Mouse (Mus musculus) ES-Bruce4 (cell line): Measurements from ENCODE around the gene Krt32. TPM values are rescaled to one million over a fixed set of nuclear protein-coding genes. Genes with fewer than 3 reads are reported as not detected.

Source experiments
- H3K27ac ChIP-seq: 2 replicates; pipeline ENCODE4 v1.5.1; 2012; ENCODE audit warnings: low read length, inconsistent platforms; ENCODE audit not compliant: insufficient read depth
- H3K27me3 ChIP-seq: 2 replicates; pipeline ENCODE4 v1.6.1; 2012; ENCODE audit warnings: mild to moderate bottlenecking, low read length, inconsistent platforms; ENCODE audit not compliant: control insufficient read depth, poor library complexity, insufficient read depth, severe bottlenecking
- H3K36me3 ChIP-seq: 2 replicates; pipeline ENCODE4 v1.6.1; 2012; ENCODE audit warnings: inconsistent platforms, mild to moderate bottlenecking, low read length, moderate library complexity; ENCODE audit not compliant: control insufficient read depth, poor library complexity, insufficient read depth, severe bottlenecking
- H3K4me1 ChIP-seq: one replicate; pipeline ENCODE4 v1.8.1; 2011; ENCODE audit warnings: low read length; ENCODE audit not compliant: control insufficient read depth, insufficient read depth
- H3K4me3 ChIP-seq: 2 replicates; pipeline ENCODE4 v1.5.1; 2011; ENCODE audit warnings: low read depth, mild to moderate bottlenecking, low read length
- H3K9ac ChIP-seq: 2 replicates; pipeline ENCODE4 v1.6.1; 2012; ENCODE audit warnings: low read depth, mild to moderate bottlenecking, inconsistent platforms; ENCODE audit not compliant: poor library complexity, severe bottlenecking
- H3K9me3 ChIP-seq: replicated peaks from 2 replicates; pipeline ENCODE4 v1.6.1; 2012; ENCODE audit warnings: mild to moderate bottlenecking, low read length, inconsistent platforms; ENCODE audit not compliant: control insufficient read depth, poor library complexity, insufficient read depth, severe bottlenecking
- CTCF ChIP-seq: IDR thresholded peaks from one replicate; pipeline ENCODE4 v1.8.1; 2011; ENCODE audit warnings: low read depth, low read length
- EP300 ChIP-seq: IDR thresholded peaks from 2 replicates; pipeline ENCODE4 v1.6.1; 2011; ENCODE audit warnings: low read depth, low read length; ENCODE audit not compliant: insufficient read depth
- POLR2A ChIP-seq: IDR thresholded peaks from one replicate; pipeline ENCODE4 v1.8.1; 2011; ENCODE audit warnings: low read length; ENCODE audit not compliant: insufficient read depth
- polyA plus RNA-seq: library from polyadenylated mRNA; stranded (reverse); fragments of >200 nt; gene quantifications from 2 replicates; pipeline ENCODE4 v1.2.4, GENCODE M21; 2011; ENCODE audit warnings: low read depth; ENCODE audit not compliant: missing spikeins, insufficient read depth, insufficient read length

Krt32 gene
- polyA plus RNA-seq, 1 experiment: not detected

DNA sequence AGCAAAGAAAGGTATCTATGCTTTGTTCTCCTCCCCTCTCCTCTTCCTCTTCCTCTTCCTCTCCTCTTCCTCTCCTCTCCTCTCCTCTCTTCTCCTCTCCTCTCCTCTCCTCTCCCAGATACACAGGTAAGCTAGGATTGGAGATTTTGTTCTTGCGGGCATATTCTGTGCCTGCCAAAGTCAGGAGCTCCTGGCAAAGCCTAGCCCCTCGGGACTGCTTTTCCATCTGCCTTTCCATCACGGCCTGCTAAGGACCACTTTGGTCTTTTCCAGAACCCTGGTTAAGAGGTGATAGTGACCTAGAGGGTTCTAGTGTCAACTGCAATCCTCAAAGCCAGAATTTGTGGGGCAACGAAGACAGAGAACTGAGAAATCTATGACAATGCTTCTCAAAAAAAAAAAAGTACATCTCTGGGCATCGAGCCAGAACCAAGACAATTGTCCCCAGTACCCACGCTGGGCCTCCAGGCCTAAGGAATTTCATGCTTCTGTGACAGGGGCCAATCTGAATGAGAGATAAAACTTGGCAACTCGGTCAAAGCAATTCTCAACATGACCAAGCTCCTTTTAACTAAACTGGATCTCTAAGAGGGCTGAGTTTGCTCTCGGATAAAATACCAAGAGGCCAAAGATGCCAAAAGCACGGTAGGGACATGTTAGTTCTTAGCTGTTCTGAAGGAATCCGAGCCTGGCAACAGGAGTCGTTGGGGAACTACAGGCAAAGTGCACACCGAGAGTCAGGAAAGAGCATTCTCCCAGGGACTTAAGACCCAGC, 21.6 kb downstream of the Krt32 start:
- no peaks in the 10 kb centered on the region for H3K4me1 ChIP-seq
- H3K27me3 ChIP-seq: no peaks in the 10 kb centered on the region
- H3K4me3 ChIP-seq: no peak overlapping the region
- no peak overlapping the region for H3K27ac ChIP-seq
- no peak overlapping the region for H3K9ac ChIP-seq
- H3K36me3 ChIP-seq: no peaks in the 10 kb centered on the region
- TF ChIP-seq CTCF (no peak), EP300 (no peak), POLR2A (no peak)
- H3K9me3 ChIP-seq: no peaks in the 10 kb centered on the region

DNA sequence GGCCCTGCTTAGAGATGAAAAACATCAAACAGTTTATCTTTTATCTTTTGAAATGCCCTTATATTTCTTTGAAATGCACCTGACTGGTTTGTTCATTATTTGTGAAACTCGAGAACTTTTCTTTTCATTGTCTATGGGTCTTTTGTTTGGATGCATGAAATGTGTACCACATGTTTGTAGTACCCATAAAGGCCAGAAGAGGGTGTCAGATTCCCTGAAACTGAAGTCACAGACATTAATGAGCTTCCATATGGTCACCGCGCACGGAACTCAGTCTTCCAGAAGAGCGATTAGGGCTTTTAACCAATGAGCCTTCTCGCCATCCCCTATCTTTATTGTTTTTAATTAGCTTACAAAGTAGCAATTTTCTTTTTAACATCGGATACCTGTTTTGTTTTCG, 29.2 kb downstream of the Krt32 start:
- Histone ChIP-seq H3K9ac (no peak overlapping the region), H3K4me1 (no peaks in the 10 kb centered on the region), H3K9me3 (no peaks in the 10 kb centered on the region), H3K36me3 (no peaks in the 10 kb centered on the region), H3K27me3 (0 out of 2 replicates have a peak, but pooled peaks cover 1% of the 10 kb centered on the region), H3K27ac (no peak overlapping the region), H3K4me3 (no peak overlapping the region)
- TF ChIP-seq CTCF: peak; percentile 5
- TF ChIP-seq POLR2A: no peak

DNA sequence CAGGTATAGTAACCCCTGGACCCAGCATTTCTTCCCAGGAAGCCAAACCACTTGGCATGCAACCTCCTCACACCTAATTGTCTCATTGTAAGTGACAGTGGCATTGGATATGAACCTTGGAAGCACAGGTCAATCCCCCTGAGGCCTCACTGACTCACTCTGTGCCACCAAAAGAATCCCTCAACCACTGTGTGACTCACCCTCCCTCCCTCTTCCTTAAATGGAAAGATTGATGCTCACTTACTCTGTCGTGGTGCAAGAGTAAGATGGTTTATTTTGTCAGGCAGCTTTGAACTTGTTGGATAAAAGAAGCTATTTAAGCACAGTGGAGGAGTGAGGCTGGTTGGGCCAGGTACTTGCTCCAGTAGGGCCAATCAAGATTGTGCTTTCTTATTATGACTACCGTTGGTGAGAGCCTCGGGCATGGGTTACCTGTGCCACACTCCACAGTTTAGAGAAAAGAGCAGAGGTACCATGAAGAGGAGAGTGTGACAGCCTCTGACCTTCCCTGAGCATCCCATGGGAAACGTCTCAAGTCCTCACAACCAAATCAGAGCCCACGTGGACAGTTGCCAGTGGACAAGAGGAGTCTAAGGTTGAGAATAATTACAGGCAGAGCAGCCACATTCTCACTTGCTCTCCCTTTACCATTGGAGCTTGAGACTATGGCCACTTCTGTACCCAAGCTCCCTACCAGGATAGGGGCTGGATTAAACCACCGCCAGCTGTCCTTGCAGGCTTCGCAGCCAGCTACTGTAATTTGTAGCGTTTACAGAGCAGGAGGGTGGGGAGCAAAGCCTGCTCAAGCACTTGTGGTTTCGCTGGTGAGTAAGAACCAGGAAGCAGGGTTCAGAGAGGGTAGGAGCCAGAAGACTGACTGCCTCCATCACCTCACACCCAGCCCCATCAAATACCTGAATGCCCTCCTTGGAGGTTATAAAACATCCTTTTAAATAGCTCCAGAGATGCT, 32.1 kb downstream of the Krt32 start:
- H3K36me3 ChIP-seq: no peaks in the 10 kb centered on the region
- H3K27me3 ChIP-seq: 0 out of 2 replicates have a peak, but pooled peaks cover 1% of the 10 kb centered on the region
- H3K9me3 ChIP-seq: no peaks in the 10 kb centered on the region
- H3K27ac ChIP-seq: no peak overlapping the region
- H3K9ac ChIP-seq: no peak overlapping the region
- no peaks in the 10 kb centered on the region for H3K4me1 ChIP-seq
- no peak for TF ChIP-seq POLR2A
- no peak for TF ChIP-seq EP300
- no peak for TF ChIP-seq CTCF
- H3K4me3 ChIP-seq: no peak overlapping the region

DNA sequence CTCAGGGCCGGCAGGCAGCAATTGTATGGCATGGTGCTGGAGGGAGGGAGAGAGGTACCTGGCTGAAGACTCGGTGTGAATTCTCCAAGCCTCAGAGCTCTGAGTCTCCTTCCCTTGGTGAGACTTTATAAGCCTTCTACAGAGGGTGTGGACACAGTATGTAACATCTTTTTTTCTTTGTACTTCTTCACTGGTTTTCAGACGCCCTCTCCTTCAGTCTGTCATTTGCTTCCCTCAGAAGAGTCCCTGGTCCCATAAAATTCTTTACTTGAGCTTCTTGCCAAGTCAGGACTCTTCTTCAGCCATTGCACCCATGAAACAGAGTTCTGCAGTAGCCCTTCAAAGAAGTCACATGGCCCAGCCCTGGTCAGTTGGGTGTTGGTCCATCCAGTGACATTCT, 37.6 kb downstream of the Krt32 start, which contains the start of gene Krt31:
Gene Krt31, minus strand, starts transcription at position 101 of the 400 bp plus-strand sequence.
- H3K4me1 ChIP-seq: no peaks in the 10 kb centered on the region
- H3K27me3 ChIP-seq: no peaks in the 10 kb centered on the region
- no peak within 1 kb of the TSS for H3K4me3 ChIP-seq
- TF ChIP-seq POLR2A (no peak), EP300 (no peak), CTCF (no peak)
- no peak within 1 kb of the TSS for H3K27ac ChIP-seq
- H3K9ac ChIP-seq: no peak within 1 kb of the TSS
- H3K36me3 ChIP-seq: no peaks in the 10 kb centered on the region
- H3K9me3 ChIP-seq: no peaks in the 10 kb centered on the region

DNA sequence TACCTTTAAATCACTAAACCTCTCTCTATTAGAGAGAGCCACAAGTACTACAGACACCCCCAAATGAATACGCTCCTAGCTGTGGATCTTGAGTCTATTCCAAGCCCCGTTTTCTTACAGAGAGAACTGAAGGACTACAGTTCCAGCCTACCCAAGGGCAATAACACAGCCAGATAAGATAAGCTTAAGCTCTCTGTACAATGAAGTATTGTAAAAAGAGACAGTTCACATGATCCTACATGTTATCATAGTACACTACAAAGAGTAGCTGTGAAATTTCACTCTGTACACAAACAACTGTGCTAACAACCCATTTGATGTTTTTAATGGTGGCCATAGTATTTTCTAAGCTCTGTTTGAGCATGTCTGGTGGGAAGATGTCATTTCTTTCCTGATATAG, 40.8 kb downstream of the Krt32 start:
- Histone ChIP-seq H3K9ac (no peak overlapping the region), H3K36me3 (no peaks in the 10 kb centered on the region), H3K4me3 (no peak overlapping the region), H3K4me1 (no peaks in the 10 kb centered on the region), H3K9me3 (no peaks in the 10 kb centered on the region), H3K27me3 (no peaks in the 10 kb centered on the region), H3K27ac (no peak overlapping the region)
- TF ChIP-seq POLR2A: no peak
- TF ChIP-seq CTCF: no peak
- TF ChIP-seq EP300: no peak
